Mouse (Mus musculus): ENCODE measurements around the gene Six2.

GRCm38 (mm10) chr17:85682181-85682710 is 5.8 kb downstream of the Six2 start:
- TF ChIP-seq CTCF (IDR thresholded peaks at IDR 0.05; ENCODE audit: extremely low read depth, insufficient read depth, insufficient read length, insufficient replicate concordance) (no peak), POLR2A (IDR thresholded peaks at IDR 0.05; ENCODE audit: low read depth, low read length) (no peak)
